Comparison of ENCODE assay signal across 10 mouse cellular contexts in the genomic region with DNA sequence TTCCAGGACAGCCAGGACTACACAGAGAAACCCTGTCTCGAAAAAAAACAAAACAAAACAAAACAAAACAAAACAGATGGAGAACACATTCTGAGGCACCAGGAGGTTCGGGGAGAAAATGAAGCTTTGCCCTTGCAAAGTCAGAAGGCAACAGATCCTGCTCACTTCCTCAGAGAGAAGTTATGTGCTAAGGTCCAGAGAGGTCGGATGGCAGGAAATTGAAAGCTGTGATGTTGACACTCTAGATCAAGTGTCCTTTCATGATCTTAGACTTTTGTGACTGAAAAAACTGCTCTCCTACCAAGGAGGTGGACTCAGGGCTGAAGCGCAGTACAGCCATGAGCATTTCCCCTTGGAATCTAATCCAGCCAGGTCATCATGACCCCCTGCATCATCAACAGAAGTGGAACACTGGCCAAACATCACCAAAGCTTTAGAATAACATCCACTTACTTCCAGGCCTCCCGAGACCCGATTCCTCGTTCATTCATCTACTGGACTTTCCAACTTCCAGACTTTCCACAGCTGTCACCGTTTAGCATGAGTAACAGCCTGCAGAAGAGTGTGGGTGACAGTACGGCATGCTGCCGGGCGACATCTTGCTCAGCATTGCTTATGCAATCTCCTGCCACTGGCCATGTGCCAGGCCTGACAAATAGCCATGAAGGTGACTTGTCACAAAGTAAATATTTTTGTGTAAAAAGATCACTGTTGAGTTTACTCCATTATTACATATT.
DNase-seq lines count a peak whose midpoint lies in the region; ATAC-seq and TF ChIP-seq lines count a peak whose summit lies in the region.
"Had no signal": no experiment of that assay in that cellular context is flagged by ENCODE, and none has a peak within 500 bp of the region (broad histone marks: within the 10 kb centered on the region; RNA-seq: fewer than 3 reads in every experiment).

No protein-coding gene starts in this region.

- DNase-seq in hindbrain, postnatal 0 days (ENCODE audit: low spot score) = peak; percentile 44
- peak; percentile 53 to 55 for DNase-seq in cerebellum, adult 2 months
- DNase-seq in kidney, adult 2 months = peak; percentile 14
- peak; percentile 25 to 38 for DNase-seq in left cerebral cortex, postnatal 36 days (ENCODE audit: low spot score in 2 of 2)
- peak; percentile 76 for DNase-seq in urinary bladder, postnatal 14 days (ENCODE audit: low spot score)
- no peak for DNase-seq in forebrain, embryonic 10.5 days (ENCODE audit: extremely low spot score, low spot score)
- no peak for DNase-seq in hindbrain, embryonic 10.5 days (ENCODE audit: low spot score)

- WGBS in hindbrain, postnatal 0 days = 60% methylated on average over 11 of the region's 11 CpGs
- WGBS in hindbrain, embryonic 12.5 days = 66% methylated on average over 11 of the region's 11 CpGs
- WGBS in cerebellum, adult 2 months = 42% methylated on average over 11 of the region's 11 CpGs
- 41% methylated on average over 11 of the region's 11 CpGs for WGBS in kidney, adult 2 months
- WGBS in forebrain, embryonic 10.5 days = 80% methylated on average over 11 of the region's 11 CpGs
- 65% methylated on average over 11 of the region's 11 CpGs for WGBS in hindbrain, embryonic 10.5 days

- H3K4me1 ChIP-seq in hindbrain, postnatal 0 days (ENCODE audit: insufficient read depth, low read length) = peaks cover 9% of the 10 kb centered on the region; the same call in 1 of the 2 replicates
- peaks cover 10% of the 10 kb centered on the region for H3K4me1 ChIP-seq in hindbrain, embryonic 12.5 days
- peaks cover 14% of the 10 kb centered on the region for H3K4me1 ChIP-seq in cerebellum, adult 2 months (ENCODE audit: control insufficient read depth, insufficient read depth, low read length)
- H3K4me1 ChIP-seq in kidney, adult 2 months (ENCODE audit: control insufficient read depth, insufficient read depth, low read length) = no peaks in the 10 kb centered on the region
- H3K4me1 ChIP-seq in forebrain, embryonic 10.5 days = peaks cover 11% of the 10 kb centered on the region
- H3K4me1 ChIP-seq in hindbrain, embryonic 10.5 days (replicated peaks) = peaks cover 15% of the 10 kb centered on the region

- no peak overlapping the region for H3K4me2 ChIP-seq in hindbrain, postnatal 0 days (ENCODE audit: low read depth, low read length)
- no peak overlapping the region for H3K4me2 ChIP-seq in hindbrain, embryonic 12.5 days (replicated peaks)
- H3K4me2 ChIP-seq: embryonic facial prominence, embryonic 13.5 days; limb, embryonic 15.5 days had no signal

- ATAC-seq in hindbrain, postnatal 0 days = no peak
- ATAC-seq in hindbrain, embryonic 12.5 days (ENCODE audit: low FRiP score) = no peak

- no peaks in the 10 kb centered on the region for H3K27me3 ChIP-seq in hindbrain, postnatal 0 days (ENCODE audit: insufficient read depth, low read length)
- no peaks in the 10 kb centered on the region for H3K27me3 ChIP-seq in hindbrain, embryonic 12.5 days
- no peaks in the 10 kb centered on the region for H3K27me3 ChIP-seq in cerebellum, adult 2 months (ENCODE audit: control insufficient read depth, insufficient read depth, low read length)
- no peaks in the 10 kb centered on the region for H3K27me3 ChIP-seq in kidney, adult 2 months (replicated peaks; ENCODE audit: control insufficient read depth, insufficient read depth, low read length)
- H3K27me3 ChIP-seq in forebrain, embryonic 10.5 days (ENCODE audit: poor library complexity, severe bottlenecking) = no peaks in the 10 kb centered on the region
- no peaks in the 10 kb centered on the region for H3K27me3 ChIP-seq in hindbrain, embryonic 10.5 days (ENCODE audit: insufficient read depth, poor library complexity, severe bottlenecking)
- H3K27me3 ChIP-seq: embryonic facial prominence, embryonic 13.5 days; limb, embryonic 15.5 days had no signal

- H3K36me3 ChIP-seq in hindbrain, postnatal 0 days (ENCODE audit: insufficient read depth, low read length) = no peaks in the 10 kb centered on the region
- H3K36me3 ChIP-seq in hindbrain, embryonic 12.5 days = no peaks in the 10 kb centered on the region
- H3K36me3 ChIP-seq in kidney, adult 2 months (ENCODE audit: control insufficient read depth, insufficient read depth, low read length) = no peaks in the 10 kb centered on the region
- no peaks in the 10 kb centered on the region for H3K36me3 ChIP-seq in forebrain, embryonic 10.5 days (replicated peaks)
- no peaks in the 10 kb centered on the region for H3K36me3 ChIP-seq in hindbrain, embryonic 10.5 days
- H3K36me3 ChIP-seq: limb, embryonic 15.5 days had no signal

- no peak for TF ChIP-seq CTCF in hindbrain, postnatal 0 days (IDR thresholded peaks at IDR 0.05; ENCODE audit: low read depth)
- no peak for TF ChIP-seq CTCF in cerebellum, adult 2 months (IDR thresholded peaks at IDR 0.05; ENCODE audit: borderline replicate concordance, insufficient read depth, low read depth, low read length)
- TF ChIP-seq CTCF in kidney, adult 2 months (conservative IDR thresholded peaks at IDR 0.05; ENCODE audit: insufficient read depth, insufficient read length, low read depth, low read length) = no peak

- no peak overlapping the region for H3K9ac ChIP-seq in hindbrain, postnatal 0 days (replicated peaks; ENCODE audit: low read length)
- H3K9ac ChIP-seq in hindbrain, embryonic 12.5 days = no peak overlapping the region
- H3K9ac ChIP-seq: embryonic facial prominence, embryonic 13.5 days; limb, embryonic 15.5 days had no signal

- intact Hi-C loops in left cerebral cortex, postnatal 36 days (cut with DNase I) = no loop called here

- no peak overlapping the region for H3K27ac ChIP-seq in hindbrain, postnatal 0 days
- H3K27ac ChIP-seq in hindbrain, embryonic 12.5 days = no peak overlapping the region
- H3K27ac ChIP-seq in cerebellum, adult 2 months (ENCODE audit: insufficient read depth, low read length) = no peak overlapping the region
- H3K27ac ChIP-seq in kidney, adult 2 months (ENCODE audit: insufficient read depth, low read depth, low read length) = no peak overlapping the region
- no peak overlapping the region for H3K27ac ChIP-seq in forebrain, embryonic 10.5 days
- H3K27ac ChIP-seq in hindbrain, embryonic 10.5 days = no peak overlapping the region
- H3K27ac ChIP-seq: embryonic facial prominence, embryonic 13.5 days; limb, embryonic 15.5 days had no signal

- no peak for TF ChIP-seq POLR2A in cerebellum, adult 2 months (IDR thresholded peaks at IDR 0.05; ENCODE audit: borderline replicate concordance, insufficient read depth, low read length)
- no peak for TF ChIP-seq POLR2A in kidney, adult 2 months (IDR thresholded peaks at IDR 0.05; ENCODE audit: low read depth, low read length)

- H3K9me3 ChIP-seq in hindbrain, postnatal 0 days (ENCODE audit: low read length) = no peaks in the 10 kb centered on the region
- H3K9me3 ChIP-seq in hindbrain, embryonic 12.5 days (replicated peaks) = no peaks in the 10 kb centered on the region
- no peaks in the 10 kb centered on the region for H3K9me3 ChIP-seq in forebrain, embryonic 10.5 days
- H3K9me3 ChIP-seq in hindbrain, embryonic 10.5 days = no peaks in the 10 kb centered on the region
- H3K9me3 ChIP-seq: embryonic facial prominence, embryonic 13.5 days; limb, embryonic 15.5 days had no signal

- no peak overlapping the region for H3K4me3 ChIP-seq in hindbrain, postnatal 0 days (ENCODE audit: low read length)
- H3K4me3 ChIP-seq in hindbrain, embryonic 12.5 days = no peak overlapping the region
- no peak overlapping the region for H3K4me3 ChIP-seq in cerebellum, adult 2 months (replicated peaks; ENCODE audit: insufficient read depth, low read depth, low read length)
- no peak overlapping the region for H3K4me3 ChIP-seq in kidney, adult 2 months (ENCODE audit: insufficient read depth, low read depth, low read length)
- no peak overlapping the region for H3K4me3 ChIP-seq in forebrain, embryonic 10.5 days
- no peak overlapping the region for H3K4me3 ChIP-seq in hindbrain, embryonic 10.5 days
- H3K4me3 ChIP-seq: embryonic facial prominence, embryonic 13.5 days; limb, embryonic 15.5 days had no signal

Comparison
In these comparisons a context has a peak if more than half of its experiments do, and no peak if none do; other contexts are left out.
1. DNase-seq: peak in hindbrain, postnatal 0 days (single experiment), cerebellum, adult 2 months (2 of 2), kidney, adult 2 months (single experiment), left cerebral cortex, postnatal 36 days (2 of 2) and urinary bladder, postnatal 14 days (single experiment); none in forebrain, embryonic 10.5 days (single experiment) and hindbrain, embryonic 10.5 days (single experiment).